Mouse (Mus musculus) stomach, postnatal 0 days (tissue): ENCODE data around the gene Card10.

Source experiments
- CTCF ChIP-seq: IDR thresholded peaks from 2 replicates; pipeline ENCODE4 v1.5.1; 2016; ENCODE audit warnings: antibody characterized with exemption, low read depth, mild to moderate bottlenecking, moderate library complexity
- EP300 ChIP-seq: optimal IDR thresholded peaks from 2 replicates; pipeline ENCODE3; 2016; ENCODE audit warnings: antibody characterized with exemption

DNA sequence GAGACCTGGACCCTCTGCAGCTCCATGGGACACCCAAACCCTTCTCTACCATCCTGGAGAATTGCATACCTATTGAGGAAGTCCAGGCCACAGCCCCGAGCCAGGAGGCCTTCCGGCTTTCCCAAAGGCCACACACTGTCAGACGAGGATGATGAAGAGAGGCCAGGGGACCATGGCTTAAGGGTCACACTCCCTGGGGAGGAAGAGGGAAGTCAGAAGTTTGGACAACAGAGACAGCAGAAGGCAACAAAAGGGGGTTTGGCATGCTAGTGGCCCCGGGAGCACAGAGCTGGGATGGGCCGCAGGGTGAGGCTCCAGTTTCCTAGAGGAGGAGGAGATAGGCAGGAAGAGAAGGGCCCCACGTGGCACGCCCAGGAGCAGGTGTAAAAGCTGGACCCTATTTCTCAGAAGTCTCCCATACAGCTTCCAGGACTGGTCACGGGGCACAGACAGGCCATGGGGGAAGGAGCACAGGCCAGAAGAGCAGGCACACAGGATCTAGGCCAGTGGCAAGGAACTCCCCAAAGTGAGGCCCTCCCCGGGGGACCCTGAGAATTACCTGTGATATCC, 15.5 kb downstream of the Card10 start:
- TF ChIP-seq EP300 (no peak), CTCF (no peak)
